Mouse (Mus musculus) thymus, adult 2 months (tissue): ENCODE results near the gene Lysmd1.

Experiments used
- CTCF ChIP-seq: fragments of 200-500 bp; IDR thresholded peaks from 2 replicates; pipeline ENCODE4 v1.5.1; 2012; ENCODE audit warnings: mild to moderate bottlenecking, control low read depth, low read length, moderate library complexity, borderline replicate concordance; ENCODE audit not compliant: control insufficient read depth, poor library complexity, insufficient read depth; ENCODE audit errors: extremely low read depth
- POLR2A ChIP-seq: fragments of 200-500 bp; IDR thresholded peaks from 2 replicates; pipeline ENCODE4 v1.6.1; 2012; ENCODE audit warnings: mild to moderate bottlenecking, low read length, control low read depth, moderate library complexity; ENCODE audit not compliant: control insufficient read depth, poor library complexity, insufficient read depth; ENCODE audit errors: extremely low read depth

DNA sequence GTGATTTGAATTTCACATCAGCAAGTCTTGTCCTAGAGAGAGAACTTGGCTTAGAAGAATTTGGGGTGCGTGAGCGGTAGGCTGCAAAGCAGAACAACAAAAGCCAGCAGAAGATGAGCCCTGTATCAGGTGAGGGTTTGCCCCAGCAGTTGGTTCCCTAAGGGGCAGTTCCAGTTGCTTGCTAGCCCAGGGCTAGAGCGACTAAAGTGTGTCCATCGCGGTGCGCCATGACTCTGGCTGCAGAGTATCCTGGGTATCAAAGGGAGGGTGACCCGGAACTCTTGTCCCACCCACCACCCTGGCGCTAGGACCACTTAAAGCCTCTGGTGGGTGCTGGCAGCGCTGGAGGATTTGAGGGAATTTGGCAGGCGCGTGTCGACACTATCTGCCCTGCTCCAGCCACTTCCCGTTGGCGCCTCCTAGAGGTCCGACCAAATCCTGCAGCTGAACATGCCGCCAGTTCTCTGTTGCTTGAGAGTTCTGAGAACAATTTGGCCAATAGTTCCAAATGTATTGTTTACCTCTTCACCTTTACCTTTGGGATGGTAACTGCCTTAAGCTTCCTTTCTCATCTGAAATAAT is 40.2 kb downstream of the Lysmd1 start:
- TF ChIP-seq POLR2A: no peak
- peak; percentile 88 for TF ChIP-seq CTCF
